Mouse (Mus musculus) kidney, embryonic 15.5 days (tissue): ENCODE data around the gene Stap2. TPM values are rescaled to one million over a fixed set of nuclear protein-coding genes. Genes with fewer than 3 reads are reported as not detected.

ENCODE experiments used
- ATAC-seq: fragments of 200-750 bp; cut with Nextera tagmentation; replicated peaks from 2 replicates; pipeline ENCODE4 v1.8.0; 2017; ENCODE audit warnings: moderate TSS enrichment; ENCODE audit not compliant: low FRiP score
- H3K27ac ChIP-seq: fragments of 300-500 bp; sonication (generic); 2 replicates; pipeline ENCODE4 v1.5.1; 2015; ENCODE audit warnings: mild to moderate bottlenecking, inconsistent platforms
- H3K27me3 ChIP-seq: fragments of 300-500 bp; sonication (generic); 2 replicates; pipeline ENCODE4 v1.6.1; 2015; ENCODE audit warnings: inconsistent platforms
- H3K36me3 ChIP-seq: fragments of 300-500 bp; sonication (generic); 2 replicates; pipeline ENCODE4 v1.6.1; 2015; ENCODE audit warnings: inconsistent platforms
- H3K4me1 ChIP-seq: fragments of 300-500 bp; sonication (generic); 2 replicates; pipeline ENCODE4 v1.6.1; 2015; ENCODE audit warnings: inconsistent platforms
- H3K4me2 ChIP-seq: fragments of 300-500 bp; sonication (generic); 2 replicates; pipeline ENCODE4 v1.6.1; 2015; ENCODE audit warnings: moderate library complexity, mild to moderate bottlenecking, inconsistent platforms
- H3K4me3 ChIP-seq: fragments of 300-500 bp; sonication (generic); replicated peaks from 2 replicates; pipeline ENCODE4 v1.5.1; 2015; ENCODE audit warnings: mild to moderate bottlenecking, inconsistent platforms
- H3K9ac ChIP-seq: fragments of 300-500 bp; sonication (generic); 2 replicates; pipeline ENCODE4 v1.6.1; 2015; ENCODE audit warnings: mild to moderate bottlenecking, inconsistent platforms
- H3K9me3 ChIP-seq: fragments of 300-500 bp; sonication (generic); replicated peaks from 2 replicates; pipeline ENCODE4 v1.6.1; 2016; ENCODE audit warnings: inconsistent platforms
- WGBS: fragments of 180-500 bp; shearing (Covaris S2); methylation state at CpG from one replicate; pipeline ENCODE4 v1.1.7; 2015; ENCODE audit warnings: mixed read lengths; 5-methylcytosine and 5-hydroxymethylcytosine counted together
- polyA plus RNA-seq: library from polyadenylated mRNA; unstranded; fragments of >200 nt; fragmentation: Nextera tagmentation; extraction: Ambion mirVana; gene quantifications from 2 replicates; pipeline ENCODE4 v1.2.1, GENCODE M21; 2015

The Stap2 gene
- 14.5 and 15.5 TPM in 2 replicates for polyA plus RNA-seq

DNA sequence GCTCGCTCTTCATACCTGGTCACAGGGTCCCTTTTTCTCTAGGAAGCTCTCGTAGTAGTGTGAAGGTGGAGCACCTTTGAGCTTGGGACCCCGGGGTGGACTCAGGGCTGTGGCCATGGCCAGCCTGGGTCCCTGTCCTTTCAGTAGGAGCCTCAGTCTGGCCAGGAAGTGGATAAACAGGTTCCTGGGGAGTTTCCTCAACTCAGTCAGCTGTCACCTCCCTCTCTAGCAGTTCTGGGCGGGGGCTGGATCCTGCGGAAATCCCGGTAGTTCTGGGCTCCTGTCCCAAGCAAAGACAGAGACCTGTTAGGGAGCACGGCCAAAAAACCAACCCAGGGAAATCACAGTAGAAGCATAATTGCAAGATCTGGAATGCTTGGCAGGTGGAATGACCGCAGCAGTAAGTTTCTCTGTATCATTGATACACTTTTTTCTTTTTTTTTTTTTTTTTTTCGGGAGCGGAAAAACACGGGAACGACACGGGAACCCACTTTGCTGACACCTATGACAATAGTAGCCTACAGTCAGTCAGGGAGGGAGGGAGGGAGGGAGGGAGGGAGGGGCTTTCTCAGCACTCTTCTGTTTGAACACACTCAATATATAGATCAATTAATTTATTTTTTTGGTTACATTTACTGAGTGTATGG lies at the start of gene Stap2, which contains the start of gene Mpnd:
Gene Stap2 (minus strand): TSS at position 170 of the 647 bp plus-strand sequence.
Gene Mpnd (plus strand): TSS at position 297 of the 647 bp plus-strand sequence.
- Histone ChIP-seq H3K36me3 (no peaks in the 10 kb centered on the region), H3K9ac (peak within 1 kb of the TSS; percentile 21; the same call in 1 of the 2 replicates), H3K4me3 (peak within 1 kb of the TSS; percentile 33), H3K27me3 (peaks cover 5% of the 10 kb centered on the region), H3K4me1 (peaks cover 30% of the 10 kb centered on the region), H3K9me3 (no peaks in the 10 kb centered on the region), H3K4me2 (peak within 1 kb of the TSS; percentile 49), H3K27ac (peak within 1 kb of the TSS; percentile 38; the same call in 1 of the 2 replicates)
- no peak for ATAC-seq
- 46% methylated on average over 13 of the region's 13 CpGs for WGBS

DNA sequence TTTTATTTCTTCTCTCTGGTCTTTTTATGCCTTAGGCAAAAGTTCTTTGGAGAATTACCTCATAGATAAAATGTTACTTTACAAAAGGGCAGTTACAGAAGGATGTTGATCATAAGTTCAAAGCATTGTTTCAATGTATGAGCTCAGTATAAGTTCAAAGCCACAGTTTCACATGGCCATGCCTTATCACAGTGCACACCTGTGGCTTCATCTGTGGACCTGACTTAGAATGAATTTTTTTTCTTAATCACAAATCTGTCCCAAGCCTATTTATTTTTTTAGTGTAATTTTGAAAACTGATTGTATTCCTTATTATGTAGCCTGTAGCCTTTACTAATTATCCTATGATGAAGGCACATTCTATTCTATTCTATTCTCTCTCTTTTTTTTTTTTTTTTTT lies 49.6 kb upstream of the Stap2 start:
- no peaks in the 10 kb centered on the region for H3K27me3 ChIP-seq
- no peak overlapping the region for H3K9ac ChIP-seq
- H3K4me1 ChIP-seq: no peaks in the 10 kb centered on the region
- H3K4me3 ChIP-seq: no peak overlapping the region
- ATAC-seq: no peak
- no peak overlapping the region for H3K4me2 ChIP-seq
- H3K9me3 ChIP-seq: no peaks in the 10 kb centered on the region
- H3K36me3 ChIP-seq: peaks cover 92% of the 10 kb centered on the region
- no peak overlapping the region for H3K27ac ChIP-seq

- Histone ChIP-seq H3K9me3 (no peaks in the 10 kb centered on the region), H3K4me3 (no peak overlapping the region), H3K27ac (no peak overlapping the region), H3K27me3 (no peaks in the 10 kb centered on the region), H3K36me3 (peaks cover 92% of the 10 kb centered on the region), H3K4me2 (no peak overlapping the region), H3K9ac (no peak overlapping the region), H3K4me1 (no peaks in the 10 kb centered on the region)
- ATAC-seq: no peak
- WGBS: 88% methylated on average over 5 of the region's 5 CpGs
Observed at GRCm38 (mm10) chr17:56051369-56051768, 46.0 kb upstream of the Stap2 start.

- Histone ChIP-seq H3K9ac (peak overlapping the region; percentile 78), H3K9me3 (no peaks in the 10 kb centered on the region), H3K4me2 (peak overlapping the region; percentile 62), H3K4me3 (peak overlapping the region; percentile 73), H3K4me1 (peaks cover 20% of the 10 kb centered on the region), H3K27ac (peak overlapping the region; percentile 87), H3K27me3 (no peaks in the 10 kb centered on the region), H3K36me3 (peaks cover 29% of the 10 kb centered on the region)
- under 1% methylated on average over 12 of the region's 12 CpGs for WGBS
- no peak for ATAC-seq
Observed at GRCm38 (mm10) chr17:56040857-56041163, 35.4 kb upstream of the Stap2 start.

- under 1% methylated on average over 68 of the region's 68 CpGs for WGBS
Observed at GRCm38 (mm10) chr17:56040030-56040856, 34.9 kb upstream of the Stap2 start, which contains the start of gene Chaf1a. TSS of gene Chaf1a (plus strand) at chr17:56040439.

GRCm38 (mm10) chr17:56039345-56039744 lies 34.0 kb upstream of the Stap2 start:
- peaks cover 19% of the 10 kb centered on the region for H3K36me3 ChIP-seq
- H3K4me2 ChIP-seq: peak overlapping the region; percentile 62
- peak overlapping the region; percentile 87; the same call in 1 of the 2 replicates for H3K27ac ChIP-seq
- peak overlapping the region; percentile 47; the same call in 1 of the 2 replicates for H3K9ac ChIP-seq
- no peaks in the 10 kb centered on the region for H3K27me3 ChIP-seq
- ATAC-seq: no peak
- H3K4me3 ChIP-seq: peak overlapping the region; percentile 73
- 79% methylated on average over 4 of the region's 4 CpGs for WGBS
- no peaks in the 10 kb centered on the region for H3K9me3 ChIP-seq
- peaks cover 34% of the 10 kb centered on the region for H3K4me1 ChIP-seq

More at GRCm38 (mm10) chr17:56040030-56040856, 34.9 kb upstream of the Stap2 start, which contains the start of gene Chaf1a:
- no peaks in the 10 kb centered on the region for H3K9me3 ChIP-seq
- H3K27me3 ChIP-seq: no peaks in the 10 kb centered on the region
- peaks cover 25% of the 10 kb centered on the region for H3K4me1 ChIP-seq
- H3K27ac ChIP-seq: peak within 1 kb of the TSS; percentile 87
- peak within 1 kb of the TSS; percentile 73 for H3K4me3 ChIP-seq
- H3K36me3 ChIP-seq: peaks cover 23% of the 10 kb centered on the region
- H3K9ac ChIP-seq: peak within 1 kb of the TSS; percentile 78
- H3K4me2 ChIP-seq: peak within 1 kb of the TSS; percentile 62
- ATAC-seq: peak; percentile 83

GRCm38 (mm10) chr17:56038583-56039261 lies 33.3 kb upstream of the Stap2 start:
- WGBS: 85% methylated on average over 8 of the region's 8 CpGs
- no peak for ATAC-seq
- Histone ChIP-seq H3K4me2 (no peak overlapping the region), H3K27me3 (no peaks in the 10 kb centered on the region), H3K9ac (no peak overlapping the region), H3K9me3 (no peaks in the 10 kb centered on the region), H3K4me3 (no peak overlapping the region), H3K4me1 (peaks cover 40% of the 10 kb centered on the region), H3K27ac (no peak overlapping the region), H3K36me3 (peaks cover 19% of the 10 kb centered on the region)

GRCm38 (mm10) chr17:56036901-56037287 lies 31.5 kb upstream of the Stap2 start:
- Histone ChIP-seq H3K27me3 (no peaks in the 10 kb centered on the region), H3K9me3 (no peaks in the 10 kb centered on the region), H3K9ac (peak overlapping the region; percentile 36; the same call in 1 of the 2 replicates), H3K4me1 (peaks cover 57% of the 10 kb centered on the region), H3K4me3 (peak overlapping the region; percentile 82), H3K36me3 (peaks cover 19% of the 10 kb centered on the region), H3K4me2 (peak overlapping the region; percentile 65), H3K27ac (peak overlapping the region; percentile 37; the same call in 1 of the 2 replicates)
- 34% methylated on average over 13 of the region's 13 CpGs for WGBS
- peak; percentile 5; the same call in 1 of the 2 replicates for ATAC-seq

GRCm38 (mm10) chr17:56036176-56036900 lies 31.0 kb upstream of the Stap2 start, which contains the start of gene Sh3gl1:
TSS of gene Sh3gl1 (minus strand) at chr17:56036635.
- H3K4me3 ChIP-seq: peak within 1 kb of the TSS; percentile 82
- under 1% methylated on average over 74 of the region's 74 CpGs for WGBS
- no peaks in the 10 kb centered on the region for H3K9me3 ChIP-seq
- peaks cover 57% of the 10 kb centered on the region for H3K4me1 ChIP-seq
- peak; percentile 92 for ATAC-seq
- no peaks in the 10 kb centered on the region for H3K27me3 ChIP-seq
- H3K27ac ChIP-seq: peak within 1 kb of the TSS; percentile 92
- H3K9ac ChIP-seq: peak within 1 kb of the TSS; percentile 95
- peaks cover 19% of the 10 kb centered on the region for H3K36me3 ChIP-seq
- peak within 1 kb of the TSS; percentile 65 for H3K4me2 ChIP-seq

DNA sequence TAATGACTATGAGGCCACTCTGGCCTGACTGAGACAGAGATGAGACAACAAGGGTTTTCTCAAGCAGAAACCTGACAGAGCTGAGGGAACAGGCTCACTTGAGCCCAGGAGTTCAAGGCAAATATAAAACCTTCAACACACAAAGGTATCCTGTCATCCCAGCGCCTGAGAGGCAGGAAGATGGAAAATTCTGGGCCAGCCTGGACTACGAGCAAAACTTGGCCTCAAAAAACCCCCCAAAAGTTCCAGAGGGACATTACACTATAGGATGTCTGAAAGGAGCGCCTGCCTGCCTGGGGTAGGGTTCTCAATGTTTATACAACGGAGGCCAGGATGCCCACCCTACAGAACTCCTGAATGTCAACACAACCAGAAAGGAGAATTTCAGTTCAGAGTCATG lies 29.8 kb upstream of the Stap2 start:
- Histone ChIP-seq H3K4me1 (peaks cover 61% of the 10 kb centered on the region), H3K9ac (peak overlapping the region; percentile 95; the same call in 1 of the 2 replicates), H3K9me3 (no peaks in the 10 kb centered on the region), H3K27me3 (no peaks in the 10 kb centered on the region), H3K36me3 (peaks cover 26% of the 10 kb centered on the region), H3K27ac (no peak overlapping the region), H3K4me3 (peak overlapping the region; percentile 82), H3K4me2 (peak overlapping the region; percentile 65)
- 64% methylated on average over 4 of the region's 4 CpGs for WGBS
- ATAC-seq: no peak

DNA sequence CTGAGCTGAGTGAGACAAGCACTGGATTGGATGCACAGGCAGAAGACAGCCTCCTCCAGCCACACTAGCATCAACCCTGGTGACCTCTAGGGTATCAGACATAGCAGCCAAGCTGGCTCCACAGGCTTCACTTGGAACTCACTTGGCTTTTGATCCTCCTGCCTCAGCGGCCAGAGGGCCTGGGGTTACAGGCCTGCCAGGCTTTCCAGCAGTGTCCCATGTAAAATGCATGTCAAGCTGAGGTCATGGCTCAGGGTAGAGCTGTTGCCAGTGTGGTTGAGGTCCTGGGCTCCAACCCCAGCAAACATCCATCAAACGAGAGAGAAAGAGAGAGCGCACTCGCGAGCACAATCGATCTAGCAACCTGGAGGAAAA lies 29.3 kb upstream of the Stap2 start:
- H3K9ac ChIP-seq: peak overlapping the region; percentile 95; the same call in 1 of the 2 replicates
- H3K9me3 ChIP-seq: no peaks in the 10 kb centered on the region
- peak overlapping the region; percentile 82 for H3K4me3 ChIP-seq
- H3K4me1 ChIP-seq: peaks cover 62% of the 10 kb centered on the region
- H3K27ac ChIP-seq: 0 out of 2 replicates have a peak overlapping the region, but pooled peaks have one; percentile 19
- WGBS: 80% methylated on average over 6 of the region's 6 CpGs
- no peak for ATAC-seq
- peaks cover 29% of the 10 kb centered on the region for H3K36me3 ChIP-seq
- no peaks in the 10 kb centered on the region for H3K27me3 ChIP-seq
- H3K4me2 ChIP-seq: peak overlapping the region; percentile 65
